Mouse (Mus musculus) Patski (cell line): ENCODE results near the gene Msh2. TPM values are rescaled to one million over a fixed set of nuclear protein-coding genes. Genes with fewer than 3 reads are reported as not detected.
A peak's percentile ranks its signal among the peaks of the same experiment; 100 is the strongest.
"Not testable (repeated sequence)": the region's sequence is repeated elsewhere in the genome, so short reads cannot be mapped to it uniquely, and the experiment has no call there.

Experiments used
- ATAC-seq: fragments of 100-300 bp; one replicate; pipeline ENCODE4 v1.8.0; 2021
- CTCF ChIA-PET: fragments of 350-600 bp; sonication (Branson Sonifier 250); formaldehyde crosslinking; loops from one replicate; lab custom pipeline; 2022; ENCODE audit warnings: inconsistent platforms; lab: Charles Lee
- POLR2A ChIA-PET: fragments of 350-600 bp; sonication (Branson Sonifier 250); formaldehyde crosslinking; loops from one replicate; lab custom pipeline; 2022; ENCODE audit warnings: antibody characterized with exemption, inconsistent platforms; lab: Charles Lee
- DNase-seq: peaks from one replicate; pipeline ENCODE4 v3.0.0-alpha.2; 2011; ENCODE audit warnings: low read depth, low spot score
- H3K27me3 ChIP-seq: fragments of 371-371 bp; one replicate; pipeline ENCODE4 v1.5.1; 2021
- CTCF ChIP-seq: fragments of 100-300 bp; IDR thresholded peaks from one replicate; pipeline ENCODE4 v1.5.1; 2021
- in situ Hi-C: fragments of 300-500 bp; cut with MboI; formaldehyde crosslinking; loops from 3 replicates; pipeline ENCODE4 v1.11.1; 2018; ENCODE audit warnings: low pct_unique_long_range_greater_than_20kb, mixed read lengths
- polyA plus RNA-seq: library from polyadenylated mRNA; unstranded; gene quantifications from one replicate; pipeline ENCODE4 v1.2.3, GENCODE M21; 2021

Gene Msh2
- polyA plus RNA-seq, 1 experiment from 2014 or later = 35.8 TPM

DNA sequence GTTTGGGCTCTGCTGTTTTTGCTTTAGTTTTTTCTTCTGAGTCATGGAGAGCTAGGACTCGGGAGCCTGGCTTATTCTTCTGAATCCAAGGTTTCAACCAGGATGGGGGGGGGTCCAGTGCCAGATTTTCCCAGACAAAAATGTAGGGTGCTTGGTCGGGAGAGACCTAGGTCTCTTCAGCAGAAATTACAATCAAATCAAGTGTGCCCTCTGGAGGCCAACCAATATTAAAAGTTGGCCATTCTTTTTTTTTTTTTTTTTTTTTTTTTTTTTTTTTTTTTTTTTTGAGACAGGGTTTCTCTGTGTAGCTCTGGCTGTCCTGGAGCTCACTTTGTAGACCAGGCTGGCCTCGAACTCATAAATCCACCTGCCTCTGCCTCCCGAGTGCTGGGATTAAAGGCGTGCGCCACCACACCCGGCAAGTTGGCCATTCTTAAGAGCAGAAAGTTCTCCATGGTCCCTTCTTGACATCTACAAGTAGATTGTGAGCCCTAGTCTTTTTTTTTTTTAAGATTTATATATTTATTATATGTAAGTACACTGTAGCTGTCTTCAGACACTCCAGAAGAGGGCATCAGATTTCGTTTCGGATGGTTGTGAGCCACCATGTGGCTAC lies 10.1 kb upstream of the Msh2 start:
- in situ Hi-C loops, H3K27me3 ChIP-seq, ATAC-seq, DNase-seq: not testable (repeated sequence)
- peak; percentile 36 for TF ChIP-seq CTCF
- CTCF ChIA-PET = interaction anchor here (1.6 kb wide), 1 partner anchor 60 kb away, joined by 4 read pairs; no protein-coding TSS in a partner anchor
- POLR2A ChIA-PET = interaction anchor here (0.6 kb wide), 1 partner anchor 59 kb away, joined by 4 read pairs; no protein-coding TSS in a partner anchor

DNA sequence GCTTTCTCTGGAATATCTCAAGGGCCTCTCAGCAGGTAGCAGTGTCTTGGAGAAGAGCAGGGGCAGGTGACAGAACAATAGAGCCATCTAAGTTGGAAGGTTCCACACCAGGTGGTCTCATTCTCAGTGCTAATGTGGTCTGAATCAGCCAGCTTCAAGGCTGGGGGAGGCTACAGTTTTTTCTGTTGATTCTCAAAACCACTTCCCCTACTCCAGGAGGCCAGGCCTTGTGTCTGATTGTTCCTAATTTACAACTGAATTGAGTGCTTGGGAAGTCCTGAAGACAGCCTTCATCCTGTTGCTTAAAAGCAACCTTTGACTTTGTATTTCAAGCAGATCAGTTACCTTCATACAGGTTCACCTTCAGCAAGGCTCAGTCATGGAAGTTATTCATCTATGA lies 7.9 kb upstream of the Msh2 start:
- CTCF ChIA-PET = no interaction called here
- TF ChIP-seq CTCF = no peak
- POLR2A ChIA-PET = no interaction called here
- DNase-seq = no peak
- no peaks in the 10 kb centered on the region for H3K27me3 ChIP-seq
- no peak for ATAC-seq
- in situ Hi-C loops = no loop called here

DNA sequence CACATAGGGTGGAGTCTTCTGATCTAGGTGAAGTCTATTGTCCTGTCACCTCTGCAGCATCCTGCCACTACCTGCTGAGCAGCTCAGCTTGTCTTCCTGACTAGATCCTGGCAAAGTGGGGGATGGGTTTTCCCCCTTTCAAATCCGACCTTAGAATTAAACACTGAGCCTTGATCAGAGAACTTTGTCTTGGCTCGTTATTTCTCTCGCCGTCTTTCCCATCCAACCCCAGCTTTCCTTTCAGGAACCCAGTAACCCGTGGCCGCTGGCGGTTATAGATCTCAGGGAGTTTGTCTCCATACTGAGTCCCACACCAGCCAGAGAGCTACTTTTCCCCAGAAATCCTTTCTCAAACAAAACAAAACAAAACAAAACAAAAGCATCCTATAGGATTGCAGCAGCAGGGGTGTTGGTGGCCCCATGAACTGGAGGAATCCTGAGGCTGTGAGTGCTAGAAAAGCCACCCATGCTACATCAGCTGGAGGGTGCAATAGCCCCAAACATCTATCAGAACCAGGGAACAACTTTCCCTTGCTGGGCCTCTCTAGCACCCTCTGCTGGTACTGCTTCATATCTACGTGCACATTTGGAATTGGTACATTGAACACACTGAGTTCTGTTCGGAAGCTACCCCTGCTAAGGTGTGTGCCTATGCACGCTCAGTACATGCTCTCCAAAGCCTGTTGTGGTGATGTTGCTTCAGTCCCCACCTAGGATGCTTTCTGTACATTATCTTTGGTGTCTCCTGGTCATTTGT lies 6.9 kb upstream of the Msh2 start:
- ATAC-seq (peak; percentile 60), DNase-seq (no peak)
- peak; percentile 84 for TF ChIP-seq CTCF
- no peaks in the 10 kb centered on the region for H3K27me3 ChIP-seq
- in situ Hi-C loops = loop anchor here (5.0 kb wide), 1 partner anchor 63 kb away; no protein-coding TSS in a partner anchor
- CTCF ChIA-PET = interaction anchor here (0.6 to 1.3 kb wide), 3 partner anchors 11 to 53 kb away, joined by 3 to 4 read pairs (median 3); no protein-coding TSS in a partner anchor
- POLR2A ChIA-PET = interaction anchor here (1.2 kb wide), 1 partner anchor 94 kb away, joined by 3 read pairs; no protein-coding TSS in a partner anchor

DNA sequence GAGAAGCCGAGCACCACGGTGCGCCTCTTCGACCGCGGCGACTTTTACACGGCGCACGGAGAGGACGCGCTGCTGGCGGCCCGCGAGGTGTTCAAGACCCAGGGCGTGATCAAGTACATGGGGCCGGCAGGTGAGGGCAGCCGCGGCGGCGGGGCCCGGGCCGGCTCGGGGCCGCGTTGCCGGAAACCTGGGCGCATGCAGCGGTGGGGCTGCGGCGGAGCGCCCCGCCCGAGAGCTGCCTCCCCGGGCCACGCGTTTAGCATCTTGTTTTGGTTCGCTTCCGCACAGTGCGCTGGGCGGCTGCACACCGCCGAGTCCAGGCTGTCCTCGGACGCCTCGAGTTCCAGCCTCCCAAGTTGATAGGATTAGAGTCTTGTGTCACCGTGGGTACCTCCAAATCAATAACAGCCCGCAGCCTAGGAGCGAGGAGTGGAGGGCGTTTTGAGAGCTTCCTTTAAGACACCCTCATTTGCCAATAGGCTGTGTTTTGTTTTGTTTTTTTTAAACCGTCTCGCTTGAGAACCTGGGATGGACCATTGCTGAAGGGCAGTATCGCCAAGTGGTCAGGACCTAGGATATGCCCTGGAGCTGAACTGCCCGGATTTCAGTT lies 652 bp downstream of the Msh2 start:
- TF ChIP-seq CTCF = no peak
- in situ Hi-C loops = no loop called here
- CTCF ChIA-PET = interaction anchor here (0.8 to 1.4 kb wide), 2 partner anchors 19 kb away, joined by 3 to 6 read pairs; no protein-coding TSS in a partner anchor
- H3K27me3 ChIP-seq = no peaks in the 10 kb centered on the region
- DNase-seq = no peak
- peak; percentile 51 for ATAC-seq
- POLR2A ChIA-PET = no interaction called here

DNA sequence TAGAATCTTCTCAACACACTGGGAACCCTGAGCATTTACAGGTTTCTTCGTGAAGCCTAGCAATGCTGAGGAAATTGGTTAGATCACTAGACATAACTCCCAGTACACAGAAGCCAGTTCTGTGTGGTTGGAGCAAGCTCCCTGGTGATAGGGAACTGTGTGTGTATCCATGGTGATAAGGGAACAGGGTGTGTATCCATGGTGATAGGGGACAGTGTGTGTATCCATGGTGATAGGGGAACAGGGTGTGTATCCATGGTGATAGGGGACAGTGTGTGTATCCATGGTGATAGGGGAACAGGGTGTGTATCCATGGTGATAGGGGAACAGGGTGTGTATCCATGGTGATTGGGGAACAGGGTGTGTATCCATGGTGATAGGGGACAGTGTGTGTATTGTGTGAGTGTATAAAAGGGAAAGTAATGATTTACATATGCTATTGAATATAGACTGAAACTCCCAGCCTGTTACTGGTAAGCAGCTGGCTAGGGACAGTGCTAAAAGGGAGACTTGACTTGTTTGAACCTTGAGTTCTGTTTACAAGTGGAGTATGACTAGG lies 4.9 kb downstream of the Msh2 start:
- in situ Hi-C loops, CTCF ChIA-PET, DNase-seq, POLR2A ChIA-PET, H3K27me3 ChIP-seq, ATAC-seq: not testable (repeated sequence)

DNA sequence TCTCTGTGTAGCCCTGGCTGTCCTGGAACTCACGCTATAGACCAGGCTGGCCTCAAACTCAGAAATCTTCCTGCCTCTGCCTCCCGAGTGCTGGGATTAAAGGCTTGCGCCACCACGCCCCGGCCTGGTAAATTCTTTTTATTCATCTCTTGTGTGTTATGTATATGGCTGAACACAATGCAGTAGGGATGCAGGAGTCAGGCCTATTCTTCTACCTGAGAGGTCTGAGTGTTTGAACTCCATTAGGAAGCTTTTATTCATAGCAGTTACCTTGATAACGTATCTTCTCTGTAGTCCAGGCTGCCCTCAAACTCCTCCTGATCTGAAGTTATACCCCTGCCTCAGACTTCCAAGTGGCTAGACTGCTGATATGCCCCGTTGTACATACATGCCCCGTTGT lies 5.5 kb downstream of the Msh2 start:
- ATAC-seq = no peak
- in situ Hi-C loops = no loop called here
- no peaks in the 10 kb centered on the region for H3K27me3 ChIP-seq
- DNase-seq = no peak
- no peak for TF ChIP-seq CTCF
- CTCF ChIA-PET = no interaction called here
- POLR2A ChIA-PET = no interaction called here

DNA sequence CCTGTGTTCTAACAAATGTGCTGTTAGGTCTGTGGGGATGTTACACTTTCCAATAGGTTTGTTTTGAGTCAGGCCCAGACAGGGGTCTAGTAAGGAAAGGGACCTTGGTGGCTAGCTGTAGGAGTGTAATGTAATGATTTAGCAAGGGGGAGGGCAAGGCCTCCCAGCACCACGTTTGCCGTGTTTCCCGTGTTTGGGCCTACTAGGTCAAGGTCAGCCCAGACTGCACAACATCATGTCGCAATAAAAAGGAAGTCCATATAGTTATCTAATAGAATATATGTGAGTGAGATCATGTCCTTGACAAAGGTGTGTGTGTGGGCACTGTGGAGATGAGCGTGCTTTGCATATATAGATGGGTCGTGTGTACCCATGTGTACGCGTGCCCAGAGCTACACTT lies 17.1 kb downstream of the Msh2 start:
- in situ Hi-C loops = no loop called here
- no peak for TF ChIP-seq CTCF
- no peaks in the 10 kb centered on the region for H3K27me3 ChIP-seq
- ATAC-seq = no peak
- DNase-seq = no peak
- CTCF ChIA-PET = interaction anchor here (2.5 to 3.3 kb wide), 2 partner anchors 259 to 260 kb away, joined by 9 to 17 read pairs; no protein-coding TSS in a partner anchor
- POLR2A ChIA-PET = interaction anchor here (1.7 kb wide), 1 partner anchor 161 kb away, joined by 3 read pairs; no protein-coding TSS in a partner anchor

DNA sequence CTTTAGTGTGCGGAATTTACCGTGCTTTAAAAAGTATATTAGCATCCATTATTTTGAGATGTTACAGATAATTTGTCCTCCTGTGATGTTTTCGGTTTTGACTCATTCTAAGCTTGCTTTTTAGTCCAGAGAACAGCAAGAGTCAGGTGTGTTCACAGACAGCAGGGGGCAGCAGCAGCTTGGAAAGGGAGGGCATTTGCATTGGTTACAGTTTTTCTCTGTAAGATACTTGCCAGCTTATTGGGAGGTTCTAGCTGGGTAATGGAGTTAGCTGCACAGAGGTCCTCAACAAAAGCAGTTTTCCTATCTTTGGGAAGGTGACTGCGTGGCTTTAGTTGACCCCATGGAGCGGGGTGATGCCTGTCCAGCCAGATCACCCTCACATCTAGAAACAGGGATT lies 19.8 kb downstream of the Msh2 start:
- H3K27me3 ChIP-seq = no peaks in the 10 kb centered on the region
- in situ Hi-C loops = loop anchor here (5.0 to 10.0 kb wide), 2 partner anchors 183 to 255 kb away; no protein-coding TSS in a partner anchor
- DNase-seq (no peak), ATAC-seq (no peak)
- POLR2A ChIA-PET = interaction anchor here (0.6 kb wide), 1 partner anchor 1186 kb away, joined by 4 read pairs; no protein-coding TSS in a partner anchor
- peak; percentile 92 for TF ChIP-seq CTCF
- CTCF ChIA-PET = interaction anchor here (0.8 to 3.3 kb wide), 12 partner anchors 10 to 283 kb away, joined by 3 to 17 read pairs (median 4); partner anchors contain the start of gene Msh6

DNA sequence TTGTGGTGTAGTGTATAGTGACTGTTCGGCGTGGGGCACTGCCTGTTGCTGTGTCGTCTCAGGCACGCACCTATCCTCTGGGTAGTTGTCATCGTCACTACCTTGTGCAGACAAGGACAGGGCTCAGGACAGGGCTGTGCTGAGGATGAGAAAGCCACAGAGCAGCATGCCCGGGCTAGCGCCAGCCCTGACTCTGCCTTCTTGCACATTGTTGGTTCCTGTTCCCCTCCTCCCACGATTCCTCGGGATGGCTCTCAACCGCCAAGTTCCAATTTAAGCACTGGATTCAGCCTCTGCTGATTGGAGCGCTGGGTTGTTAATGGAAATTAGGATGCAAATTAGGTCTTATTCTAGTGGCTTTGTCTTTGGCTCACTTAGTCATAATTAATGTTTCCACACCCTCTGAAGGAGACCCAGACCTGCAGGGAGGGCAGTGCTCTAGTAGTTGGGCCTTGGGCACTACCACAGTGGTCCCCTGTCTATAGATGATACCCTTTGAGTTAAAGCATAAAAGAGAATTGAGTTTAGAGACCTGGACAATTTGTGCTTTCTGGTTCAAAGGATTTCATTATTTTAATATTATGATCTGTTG lies 23.8 kb downstream of the Msh2 start:
- TF ChIP-seq CTCF = no peak
- no peak for ATAC-seq
- in situ Hi-C loops = loop anchor here (10.0 kb wide), 1 partner anchor 179 kb away; no protein-coding TSS in a partner anchor
- POLR2A ChIA-PET = no interaction called here
- CTCF ChIA-PET = interaction anchor here (1.5 kb wide), 1 partner anchor 15 kb away, joined by 3 read pairs; no protein-coding TSS in a partner anchor
- DNase-seq = no peak
- no peaks in the 10 kb centered on the region for H3K27me3 ChIP-seq

DNA sequence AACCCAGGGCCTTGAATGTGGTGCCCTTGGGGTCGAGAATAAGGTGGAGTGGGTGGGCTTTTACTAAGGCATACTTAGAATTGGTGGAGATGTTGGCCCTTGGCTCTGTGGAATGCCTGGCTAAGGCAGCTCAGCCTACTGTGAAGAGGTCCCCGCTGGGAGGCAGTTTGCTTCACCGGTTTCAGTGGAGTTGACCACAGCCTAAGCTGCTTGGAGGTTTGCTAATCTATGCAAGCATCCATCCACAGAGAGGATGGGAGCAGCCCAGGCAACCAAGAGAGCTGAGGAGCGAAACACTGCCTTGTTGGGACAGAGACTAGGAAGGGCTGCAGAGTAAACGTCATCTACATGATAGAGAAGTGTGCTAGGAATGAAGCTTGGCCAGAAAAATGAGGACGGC lies 24.7 kb downstream of the Msh2 start:
- in situ Hi-C loops = loop anchor here (10.0 kb wide), 1 partner anchor 178 kb away; no protein-coding TSS in a partner anchor

More for the DNA sequence above, 24.7 kb downstream of the Msh2 start:
- TF ChIP-seq CTCF = no peak
- CTCF ChIA-PET = interaction anchor here (1.0 to 1.5 kb wide), 2 partner anchors 14 to 261 kb away, joined by 3 to 4 read pairs; no protein-coding TSS in a partner anchor
- POLR2A ChIA-PET = no interaction called here
- DNase-seq (no peak), ATAC-seq (peak; percentile 84)
- no peaks in the 10 kb centered on the region for H3K27me3 ChIP-seq
